Mouse (Mus musculus) limb, embryonic 14.5 days (tissue): Measurements from ENCODE around the gene Tpcn1. TPM values are rescaled to one million over a fixed set of nuclear protein-coding genes. Genes with fewer than 3 reads are reported as not detected.

Experiments
- ATAC-seq: fragments of 200-750 bp; cut with Nextera tagmentation; 2 replicates; pipeline ENCODE4 v1.8.0; 2017; ENCODE audit warnings: low read depth, moderate number of reproducible peaks, moderate TSS enrichment; ENCODE audit not compliant: low FRiP score
- DNase-seq: peaks from one replicate; pipeline ENCODE4 v3.0.0-alpha.2; 2015; ENCODE audit warnings: low spot score
- H3K27ac ChIP-seq: fragments of 300-500 bp; sonication (generic); replicated peaks from 2 replicates; pipeline ENCODE4 v1.5.1; 2014; ENCODE audit warnings: low read depth, mild to moderate bottlenecking, low read length, moderate library complexity, mixed read lengths
- H3K27me3 ChIP-seq: fragments of 300-500 bp; sonication (generic); 2 replicates; pipeline ENCODE4 v1.6.1; 2014; ENCODE audit warnings: low read length, mixed read lengths; ENCODE audit not compliant: control insufficient read depth, insufficient read depth
- H3K36me3 ChIP-seq: fragments of 300-500 bp; sonication (generic); 2 replicates; pipeline ENCODE4 v1.6.1; 2014; ENCODE audit warnings: mild to moderate bottlenecking, low read length, moderate library complexity, mixed read lengths; ENCODE audit not compliant: control insufficient read depth, insufficient read depth
- H3K4me1 ChIP-seq: fragments of 300-500 bp; sonication (generic); 2 replicates; pipeline ENCODE4 v1.6.1; 2014; ENCODE audit warnings: antibody characterized with exemption, low read length, mixed read lengths; ENCODE audit not compliant: control insufficient read depth, insufficient read depth
- H3K4me2 ChIP-seq: fragments of 300-500 bp; sonication (generic); replicated peaks from 2 replicates; pipeline ENCODE4 v1.6.1; 2014; ENCODE audit warnings: low read depth, mild to moderate bottlenecking, low read length, moderate library complexity; ENCODE audit not compliant: severe bottlenecking
- H3K4me3 ChIP-seq: fragments of 300-500 bp; sonication (generic); replicated peaks from 2 replicates; pipeline ENCODE4 v1.5.1; 2014; ENCODE audit warnings: low read length
- H3K9ac ChIP-seq: fragments of 300-500 bp; sonication (generic); 2 replicates; pipeline ENCODE4 v1.6.1; 2014; ENCODE audit warnings: mild to moderate bottlenecking, low read depth, low read length, moderate library complexity; ENCODE audit not compliant: severe bottlenecking
- H3K9me3 ChIP-seq: fragments of 300-500 bp; sonication (generic); 2 replicates; pipeline ENCODE4 v1.6.1; 2016; ENCODE audit warnings: low read length; ENCODE audit not compliant: control insufficient read depth
- POLR2A ChIP-seq: fragments of 200-500 bp; IDR thresholded peaks from 2 replicates; pipeline ENCODE4 v1.8.0; 2012; ENCODE audit warnings: inconsistent platforms, mild to moderate bottlenecking, moderate library complexity, borderline replicate concordance; ENCODE audit not compliant: insufficient read depth, insufficient read length; ENCODE audit errors: extremely low read depth
- WGBS: fragments of 180-500 bp; shearing (Covaris S2); extraction: QIAGEN DNeasy Blood & Tissue Kit; methylation state at CpG from one replicate; pipeline ENCODE4 v1.1.7; 2014; 5-methylcytosine and 5-hydroxymethylcytosine counted together
- polyA plus RNA-seq, 2 experiments: library from polyadenylated mRNA; depleted of rRNA in 1 of 2; stranded (reverse) in 1 of 2; unstranded in 1 of 2; fragments of >200 nt; fragmentation: Nextera tagmentation in 1 of 2; extraction: Ambion mirVana in 1 of 2; gene quantifications; 2 replicates each; pipeline versions ENCODE4 v1.2.1 to v1.2.3; 2012 to 2014

The Tpcn1 gene
- polyA plus RNA-seq, 2 experiments = 25.2 to 47.1 TPM

DNA sequence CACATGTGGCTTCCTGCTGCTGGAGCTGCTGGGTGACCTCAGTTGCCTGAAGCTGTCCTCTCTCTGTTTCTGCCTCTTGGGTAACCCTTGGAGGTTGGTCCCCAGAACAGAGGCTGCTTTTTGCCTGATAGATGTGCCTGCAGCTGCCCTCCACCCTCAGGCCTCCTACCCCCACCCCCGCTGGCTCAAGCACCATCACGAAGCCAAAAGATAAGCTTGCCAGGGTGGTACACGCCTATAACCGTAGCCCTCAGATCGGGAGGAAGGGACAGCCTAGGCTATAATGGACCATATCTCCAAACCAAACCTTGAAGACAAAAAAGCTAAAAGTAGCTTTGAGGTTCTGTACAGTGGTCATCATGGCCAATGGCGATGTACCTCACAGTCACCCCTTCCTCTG is 11.2 kb upstream of the Tpcn1 start:
- DNase-seq (no peak), ATAC-seq (no peak)
- WGBS = 93% methylated on average over 6 of the region's 6 CpGs
- TF ChIP-seq POLR2A = no peak
- Histone ChIP-seq H3K4me2 (no peak overlapping the region), H3K4me1 (no peaks in the 10 kb centered on the region), H3K27me3 (no peaks in the 10 kb centered on the region), H3K4me3 (no peak overlapping the region), H3K9me3 (no peaks in the 10 kb centered on the region), H3K36me3 (no peaks in the 10 kb centered on the region), H3K9ac (no peak overlapping the region), H3K27ac (no peak overlapping the region)

- WGBS = 90% methylated on average over 6 of the region's 6 CpGs
- no peak overlapping the region for H3K9ac ChIP-seq
- ATAC-seq (no peak), DNase-seq (no peak)
- H3K4me2 ChIP-seq = no peak overlapping the region
- TF ChIP-seq POLR2A = no peak
- H3K27me3 ChIP-seq = no peaks in the 10 kb centered on the region
- no peak overlapping the region for H3K27ac ChIP-seq
- H3K9me3 ChIP-seq = no peaks in the 10 kb centered on the region
- H3K4me1 ChIP-seq = no peaks in the 10 kb centered on the region
- no peak overlapping the region for H3K4me3 ChIP-seq
- H3K36me3 ChIP-seq = no peaks in the 10 kb centered on the region
Measured at GRCm38 (mm10) chr5:120594485-120594884, 6.0 kb upstream of the Tpcn1 start.

GRCm38 (mm10) chr5:120592141-120592540 is 3.7 kb upstream of the Tpcn1 start:
- 62% methylated on average over 7 of the region's 7 CpGs for WGBS
- Histone ChIP-seq H3K27me3 (no peaks in the 10 kb centered on the region), H3K36me3 (no peaks in the 10 kb centered on the region), H3K9me3 (no peaks in the 10 kb centered on the region), H3K9ac (no peak overlapping the region), H3K4me2 (no peak overlapping the region), H3K4me1 (peaks cover 7% of the 10 kb centered on the region), H3K27ac (no peak overlapping the region), H3K4me3 (no peak overlapping the region)
- TF ChIP-seq POLR2A = no peak
- DNase-seq = no peak
- ATAC-seq = no peak

GRCm38 (mm10) chr5:120590356-120591010 is 2.0 kb upstream of the Tpcn1 start:
- peaks cover 16% of the 10 kb centered on the region for H3K4me1 ChIP-seq
- no peak for DNase-seq

GRCm38 (mm10) chr5:120587940-120588568 is 419 bp downstream of the Tpcn1 start:
- H3K27me3 ChIP-seq = no peaks in the 10 kb centered on the region
- peak overlapping the region; percentile 87 for H3K4me3 ChIP-seq
- peak; percentile 95; the same call in 1 of the 2 replicates for TF ChIP-seq POLR2A
- peak overlapping the region; percentile 80 for H3K9ac ChIP-seq
- no peaks in the 10 kb centered on the region for H3K9me3 ChIP-seq
- 1% methylated on average over 28 of the region's 29 CpGs for WGBS
- ATAC-seq (no peak), DNase-seq (no peak)
- peaks cover 16% of the 10 kb centered on the region for H3K4me1 ChIP-seq
- H3K36me3 ChIP-seq = peaks cover 20% of the 10 kb centered on the region
- peak overlapping the region; percentile 86 for H3K4me2 ChIP-seq
- H3K27ac ChIP-seq = 0 out of 2 replicates have a peak overlapping the region, but pooled peaks have one; percentile 33

More at GRCm38 (mm10) chr5:120590356-120591010, 2.0 kb upstream of the Tpcn1 start:
- TF ChIP-seq POLR2A = no peak
- Histone ChIP-seq H3K27ac (no peak overlapping the region), H3K36me3 (no peaks in the 10 kb centered on the region), H3K9me3 (no peaks in the 10 kb centered on the region), H3K4me2 (no peak overlapping the region), H3K4me3 (no peak overlapping the region), H3K27me3 (no peaks in the 10 kb centered on the region), H3K9ac (no peak overlapping the region)
- no peak for ATAC-seq
- WGBS = 70% methylated on average over 16 of the region's 16 CpGs

- Histone ChIP-seq H3K27me3 (no peaks in the 10 kb centered on the region), H3K4me2 (peak overlapping the region; percentile 86), H3K4me1 (peaks cover 16% of the 10 kb centered on the region), H3K36me3 (peaks cover 23% of the 10 kb centered on the region), H3K9ac (peak overlapping the region; percentile 80), H3K4me3 (peak overlapping the region; percentile 87), H3K9me3 (no peaks in the 10 kb centered on the region), H3K27ac (no peak overlapping the region)
- ATAC-seq (no peak), DNase-seq (no peak)
- TF ChIP-seq POLR2A = no peak
- 25% methylated on average over 9 of the region's 9 CpGs for WGBS
Measured at GRCm38 (mm10) chr5:120587616-120587926, 902 bp downstream of the Tpcn1 start.
